Mouse (Mus musculus) effector memory CD4-positive, alpha-beta T cell, adult 7 months (primary cell): ENCODE measurements around the gene Kcnj3. TPM values are rescaled to one million over a fixed set of nuclear protein-coding genes. Genes with fewer than 3 reads are reported as not detected.

Experiments used
- polyA plus RNA-seq: library from polyadenylated mRNA; unstranded; fragments of 100-300 nt; shearing (Covaris generic); gene quantifications from one replicate; pipeline ENCODE4 v1.2.1, GENCODE M21; 2017

The Kcnj3 gene
- polyA plus RNA-seq: not detected

DNA sequence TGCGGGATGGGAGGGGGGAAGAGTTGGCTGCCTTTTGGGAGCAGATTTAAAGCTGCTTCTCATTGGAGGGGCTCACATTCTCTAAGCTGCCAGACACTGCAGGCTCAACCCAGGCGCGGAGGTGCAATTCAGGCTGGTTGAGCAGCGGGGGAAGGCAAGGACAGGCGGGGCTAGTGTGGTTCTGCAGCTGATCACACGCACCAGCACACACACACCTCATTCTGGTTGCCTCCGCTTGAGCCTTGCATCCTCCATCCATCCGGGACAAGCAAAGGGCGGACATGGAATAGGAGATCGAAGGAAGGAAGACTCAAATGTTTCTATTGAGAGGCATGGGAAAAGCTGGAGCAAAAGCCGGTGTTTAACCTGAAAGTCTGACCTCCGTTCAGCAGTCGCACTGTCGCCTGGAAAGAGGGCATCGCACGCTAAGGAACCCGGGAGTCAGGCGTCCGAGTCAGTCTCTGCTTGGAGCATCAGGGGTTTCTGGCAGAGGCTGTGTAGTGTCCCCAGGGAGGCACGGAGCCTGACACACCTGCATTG is at the start of gene Kcnj3:
Kcnj3 (plus strand) TSS at position 250 of the 540 bp plus-strand sequence.

